Mouse (Mus musculus) C2C12 (cell line): ENCODE data around the gene Cul7.

Experiments used
- CTCF ChIP-seq: IDR thresholded peaks from one replicate; pipeline ENCODE4 v1.5.1; 2011; ENCODE audit not compliant: control insufficient read depth, insufficient read depth, insufficient read length
- MAX ChIP-seq: IDR thresholded peaks from one replicate; pipeline ENCODE4 v1.6.1; 2011; ENCODE audit warnings: mild to moderate bottlenecking, control low read depth
- MYOD1 ChIP-seq: IDR thresholded peaks from one replicate; pipeline ENCODE4 v1.6.1; 2011; ENCODE audit warnings: low read depth; ENCODE audit not compliant: control insufficient read depth, insufficient read length
- MYOG ChIP-seq: IDR thresholded peaks from one replicate; pipeline ENCODE4 v1.6.1; 2011; ENCODE audit not compliant: control insufficient read depth, insufficient read length; ENCODE audit errors: extremely low read depth
- USF1 ChIP-seq: IDR thresholded peaks from one replicate; pipeline ENCODE4 v1.6.1; 2011; ENCODE audit warnings: low read depth, mild to moderate bottlenecking, control low read depth, moderate library complexity

- TF ChIP-seq MAX, result no peak
- no peak for TF ChIP-seq CTCF
- no peak for TF ChIP-seq USF1
- no peak for TF ChIP-seq MYOG
- TF ChIP-seq MYOD1, result no peak
Observed at GRCm38 (mm10) chr17:46639929-46640328, 10.2 kb upstream of the Cul7 start.
